In the genomic region with DNA sequence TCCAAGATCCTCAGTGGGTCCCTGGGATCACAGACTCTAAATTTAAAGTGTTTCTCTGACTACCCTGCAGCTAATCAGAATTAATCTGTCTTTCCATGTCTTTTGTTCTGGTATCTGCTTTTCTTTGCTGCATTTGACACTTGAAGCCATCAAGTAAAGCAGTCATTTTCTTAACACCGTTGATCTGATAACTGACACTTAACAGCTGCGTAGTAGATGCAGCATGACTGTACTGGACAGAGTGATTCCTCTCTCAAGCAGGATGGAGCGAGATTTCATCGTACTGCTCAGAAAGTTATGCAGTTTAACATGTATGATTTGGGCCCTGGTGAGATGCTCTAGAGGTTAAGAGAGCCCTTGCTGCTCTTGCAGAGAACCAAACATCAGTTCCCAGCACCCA, we compare ENCODE assay signal across 17 mouse cellular contexts.
"Had no signal": no experiment of that assay in that cellular context is flagged by ENCODE, and none has a peak within 500 bp of the region (broad histone marks: within the 10 kb centered on the region; RNA-seq: fewer than 3 reads in every experiment).

No protein-coding gene starts in this region.

- H3K4me2 ChIP-seq: liver, embryonic 12.5 days; lung, embryonic 14.5 days; midbrain, embryonic 12.5 days; midbrain, embryonic 15.5 days; neural tube, embryonic 13.5 days; neural tube, embryonic 15.5 days had no signal

- H3K36me3 ChIP-seq: midbrain, embryonic 15.5 days; neural tube, embryonic 13.5 days; neural tube, embryonic 15.5 days had no signal

- H3K9ac ChIP-seq: liver, embryonic 12.5 days; liver, embryonic 14.5 days; lung, embryonic 14.5 days; midbrain, embryonic 12.5 days; midbrain, embryonic 15.5 days; neural tube, embryonic 13.5 days; neural tube, embryonic 15.5 days had no signal

- DNase-seq: lung, adult 18-20 months; lung, embryonic 14.5 days; lung, postnatal 10 days; lung, postnatal 4 days; right cerebral cortex, adult 18-20 months; right cerebral cortex, postnatal 25 days; right cerebral cortex, postnatal 4 days; spleen, adult 18-20 months; thymus, adult 18-20 months; thymus, postnatal 25 days had no signal

- ATAC-seq: liver, embryonic 12.5 days; midbrain, embryonic 15.5 days had no signal

- H3K4me3 ChIP-seq: liver, embryonic 12.5 days; midbrain, embryonic 10.5 days; midbrain, embryonic 12.5 days; midbrain, embryonic 15.5 days; neural tube, embryonic 13.5 days; neural tube, embryonic 15.5 days had no signal

- H3K27me3 ChIP-seq: liver, embryonic 12.5 days; midbrain, embryonic 12.5 days; midbrain, embryonic 15.5 days; neural tube, embryonic 13.5 days; neural tube, embryonic 15.5 days had no signal

- H3K9me3 ChIP-seq: liver, embryonic 12.5 days; midbrain, embryonic 10.5 days; midbrain, embryonic 12.5 days; midbrain, embryonic 15.5 days; neural tube, embryonic 13.5 days; neural tube, embryonic 15.5 days had no signal

- H3K27ac ChIP-seq: liver, embryonic 14.5 days; midbrain, embryonic 10.5 days; midbrain, embryonic 12.5 days; midbrain, embryonic 15.5 days; neural tube, embryonic 13.5 days; neural tube, embryonic 15.5 days had no signal
